Mouse (Mus musculus) embryonic stem cell, embryonic (primary cell): ENCODE data around the gene Duxf3.
"Not testable (repeated sequence)": the region's sequence is repeated elsewhere in the genome, so short reads cannot be mapped to it uniquely, and the experiment has no call there.

Source experiments
- CTCF ChIA-PET, 4 experiments: fragments of 300-600 bp in 2 of 4; fragments of 350-600 bp in 2 of 4; sonication (Branson Sonifier 250); formaldehyde crosslinking; loops; one replicate each; lab custom pipeline; 2022; ENCODE audit warnings: inconsistent platforms in 2 of 4; lab: Charles Lee
- POLR2A ChIA-PET, 4 experiments: fragments of 300-600 bp in 2 of 4; fragments of 350-600 bp in 2 of 4; sonication (Branson Sonifier 250); formaldehyde crosslinking; loops; one replicate each; lab custom pipeline; 2022; ENCODE audit warnings: antibody characterized with exemption in 4 of 4, inconsistent platforms in 1 of 4; lab: Charles Lee

The Duxf3 gene

GRCm38 (mm10) chr10:58224827-58225785, 7.4 kb downstream of the Duxf3 start, which contains the start of gene AW822073:
Gene AW822073 (minus strand): TSS chr10:58224930.
- CTCF ChIA-PET, POLR2A ChIA-PET: not testable (repeated sequence)

GRCm38 (mm10) chr10:58223972-58224805, 8.3 kb downstream of the Duxf3 start:
- CTCF ChIA-PET, POLR2A ChIA-PET: not testable (repeated sequence)

- CTCF ChIA-PET, POLR2A ChIA-PET: not testable (repeated sequence)
These were observed 9.3 kb downstream of the Duxf3 start for GRCm38 (mm10) chr10:58223161-58223560.

GRCm38 (mm10) chr10:58221571-58221970, 10.9 kb downstream of the Duxf3 start:
- CTCF ChIA-PET, POLR2A ChIA-PET: not testable (repeated sequence)

- ChIA-PET POLR2A (no interaction called here), CTCF (no interaction called here)
These were observed 11.7 kb downstream of the Duxf3 start for GRCm38 (mm10) chr10:58220726-58221125.

- POLR2A ChIA-PET: interaction anchor here in 1 of 4 experiments (1.6 to 1.9 kb wide), 2 partner anchors 11 to 776 kb away, joined by 5 read pairs; no protein-coding TSS in a partner anchor
- CTCF ChIA-PET: no interaction called here
These were observed 15.1 kb downstream of the Duxf3 start for GRCm38 (mm10) chr10:58217366-58217765.

- ChIA-PET POLR2A (no interaction called here), CTCF (no interaction called here)
These were observed 17.1 kb downstream of the Duxf3 start for GRCm38 (mm10) chr10:58215353-58215752.

- ChIA-PET POLR2A (no interaction called here), CTCF (no interaction called here)
These were observed 17.5 kb downstream of the Duxf3 start for GRCm38 (mm10) chr10:58214934-58215333.

GRCm38 (mm10) chr10:58214497-58214896, 18.0 kb downstream of the Duxf3 start:
- POLR2A ChIA-PET: no interaction called here

GRCm38 (mm10) chr10:58212230-58212629, 20.2 kb downstream of the Duxf3 start:
- ChIA-PET CTCF (no interaction called here), POLR2A (interaction anchor here in 1 of 4 experiments (0.5 to 1.0 kb wide), 4 partner anchors 73 to 775 kb away, joined by 3 to 4 read pairs (median 3); partner anchors contain the start of gene Lims1)

More at GRCm38 (mm10) chr10:58214497-58214896, 18.0 kb downstream of the Duxf3 start:
- CTCF ChIA-PET: no interaction called here

- CTCF ChIA-PET: no interaction called here
These were observed 21.3 kb downstream of the Duxf3 start for GRCm38 (mm10) chr10:58211213-58211612.

GRCm38 (mm10) chr10:58210514-58210913, 22.0 kb downstream of the Duxf3 start:
- ChIA-PET POLR2A (no interaction called here), CTCF (no interaction called here)

More at GRCm38 (mm10) chr10:58211213-58211612, 21.3 kb downstream of the Duxf3 start:
- POLR2A ChIA-PET: no interaction called here

- ChIA-PET CTCF (interaction anchor here in 1 of 4 experiments (0.6 kb wide), 1 partner anchor 207 kb away, joined by 11 read pairs; no protein-coding TSS in a partner anchor), POLR2A (interaction anchor here in 1 of 4 experiments (1.2 kb wide), 1 partner anchor 767 kb away, joined by 4 read pairs; no protein-coding TSS in a partner anchor)
These were observed 22.6 kb downstream of the Duxf3 start for GRCm38 (mm10) chr10:58209710-58210467.

GRCm38 (mm10) chr10:58206639-58207404, 25.7 kb downstream of the Duxf3 start:
- ChIA-PET CTCF (no interaction called here), POLR2A (interaction anchor here in 1 of 4 experiments (1.1 kb wide), 1 partner anchor 10 kb away, joined by 5 read pairs; no protein-coding TSS in a partner anchor)

GRCm38 (mm10) chr10:58205986-58206385, 26.5 kb downstream of the Duxf3 start:
- ChIA-PET POLR2A (interaction anchor here in 1 of 4 experiments (1.1 kb wide), 1 partner anchor 11 kb away, joined by 5 read pairs; no protein-coding TSS in a partner anchor), CTCF (no interaction called here)
